Mouse (Mus musculus) neural tube, embryonic 11.5 days (tissue): ENCODE measurements around the gene Rbm41. TPM values are rescaled to one million over a fixed set of nuclear protein-coding genes. Genes with fewer than 3 reads are reported as not detected.

Experiments
- ATAC-seq: fragments of 200-750 bp; cut with Nextera tagmentation; 2 replicates; pipeline ENCODE4 v1.8.0; 2017; ENCODE audit warnings: moderate number of reproducible peaks, mild to moderate bottlenecking, moderate TSS enrichment, moderate library complexity; ENCODE audit not compliant: insufficient read depth, low FRiP score, low TSS enrichment
- DNase-seq: peaks from one replicate; pipeline ENCODE4 v3.0.0-alpha.2; 2015; ENCODE audit warnings: low spot score
- H3K27ac ChIP-seq: fragments of 300-500 bp; sonication (generic); 2 replicates; pipeline ENCODE4 v1.5.1; 2014; ENCODE audit warnings: low read depth, mild to moderate bottlenecking, low read length
- H3K27me3 ChIP-seq: fragments of 300-500 bp; sonication (generic); 2 replicates; pipeline ENCODE4 v1.6.1; 2014; ENCODE audit warnings: mild to moderate bottlenecking, low read length, mixed read lengths; ENCODE audit not compliant: control insufficient read depth, insufficient read depth
- H3K36me3 ChIP-seq: fragments of 300-500 bp; sonication (generic); 2 replicates; pipeline ENCODE4 v1.6.1; 2014; ENCODE audit warnings: mild to moderate bottlenecking, low read length, moderate library complexity, mixed read lengths; ENCODE audit not compliant: control insufficient read depth, insufficient read depth
- H3K4me1 ChIP-seq: fragments of 300-500 bp; sonication (generic); 2 replicates; pipeline ENCODE4 v1.6.1; 2014; ENCODE audit warnings: low read length, mixed read lengths; ENCODE audit not compliant: control insufficient read depth, insufficient read depth
- H3K4me2 ChIP-seq: fragments of 300-500 bp; sonication (generic); 2 replicates; pipeline ENCODE4 v1.6.1; 2014; ENCODE audit warnings: low read depth, mild to moderate bottlenecking, moderate library complexity
- H3K4me3 ChIP-seq: fragments of 300-500 bp; sonication (generic); 2 replicates; pipeline ENCODE4 v1.5.1; 2014; ENCODE audit warnings: low read depth, low read length
- H3K9ac ChIP-seq: fragments of 300-500 bp; sonication (generic); 2 replicates; pipeline ENCODE4 v1.6.1; 2014; ENCODE audit warnings: mild to moderate bottlenecking, low read length
- H3K9me3 ChIP-seq: fragments of 300-500 bp; sonication (generic); 2 replicates; pipeline ENCODE4 v1.6.1; 2016; ENCODE audit warnings: low read length; ENCODE audit not compliant: control insufficient read depth
- WGBS: fragments of 180-500 bp; shearing (Covaris S2); extraction: QIAGEN DNeasy Blood & Tissue Kit; methylation state at CpG from one replicate; pipeline ENCODE4 v1.1.7; 2014; 5-methylcytosine and 5-hydroxymethylcytosine counted together
- polyA plus RNA-seq: library from polyadenylated mRNA; unstranded; fragments of >200 nt; fragmentation: Nextera tagmentation; extraction: Ambion mirVana; gene quantifications from 2 replicates; pipeline ENCODE4 v1.2.1, GENCODE M21; 2014

The Rbm41 gene
- 8.7 and 9.4 TPM in 2 replicates for polyA plus RNA-seq

DNA sequence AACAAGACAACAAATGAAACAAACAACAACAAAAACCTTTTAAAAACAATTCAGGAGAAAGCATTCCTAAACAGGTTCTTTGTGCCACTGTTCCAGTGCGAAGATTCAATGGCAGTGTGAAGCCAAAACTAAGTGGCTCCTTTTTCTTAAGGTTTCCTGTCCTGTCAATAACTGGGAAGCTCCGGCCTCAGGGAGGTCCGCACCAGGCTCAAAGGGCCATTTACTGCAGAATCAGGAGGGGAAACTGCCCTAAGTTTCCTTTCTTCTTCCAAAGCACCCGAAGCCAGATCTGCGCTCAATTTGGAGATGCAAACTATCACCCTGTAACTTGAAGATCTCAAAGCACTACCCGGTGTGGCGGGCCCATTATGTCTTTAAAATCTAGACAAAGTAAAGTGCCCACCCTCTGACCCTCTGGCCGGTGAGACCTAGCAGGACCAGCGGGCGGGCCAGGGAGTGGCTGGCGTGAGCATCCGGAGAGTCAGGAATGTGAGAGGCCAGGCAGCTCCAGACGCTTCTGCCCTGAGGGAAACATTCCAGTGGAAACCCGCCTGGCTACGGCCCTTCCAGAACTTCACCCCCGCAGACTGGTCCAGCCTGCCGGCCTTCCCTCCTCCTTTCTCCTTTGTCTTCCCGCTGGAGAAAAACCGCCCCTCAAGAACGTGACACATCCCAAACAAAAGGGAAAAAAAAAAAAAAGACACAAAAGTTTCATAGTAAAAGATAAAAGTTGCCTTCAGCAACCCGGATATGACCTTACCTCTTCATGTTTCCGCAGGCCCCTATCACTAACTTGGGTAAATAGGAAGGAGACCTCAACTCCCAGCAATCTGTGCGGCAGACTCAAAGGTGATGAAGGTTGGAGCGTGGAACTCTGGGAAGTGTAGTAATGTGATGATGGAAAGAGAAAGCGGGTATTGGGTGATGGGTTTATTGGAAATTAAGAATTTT, at the start of gene Rbm41:
Gene Rbm41 (minus strand): TSS at position 856 of the 951 bp plus-strand sequence.
- no peaks in the 10 kb centered on the region for H3K9me3 ChIP-seq
- H3K27ac ChIP-seq, result peak within 1 kb of the TSS; percentile 39; the same call in 1 of the 2 replicates
- peak; percentile 94 for ATAC-seq
- WGBS, result 20% methylated on average over 25 of the region's 25 CpGs
- peak within 1 kb of the TSS; percentile 49 for H3K4me3 ChIP-seq
- peak; percentile 46 for DNase-seq
- H3K4me1 ChIP-seq, result no peaks in the 10 kb centered on the region
- peak within 1 kb of the TSS; percentile 42 for H3K4me2 ChIP-seq
- H3K9ac ChIP-seq, result peak within 1 kb of the TSS; percentile 65
- H3K27me3 ChIP-seq, result no peaks in the 10 kb centered on the region
- H3K36me3 ChIP-seq, result no peaks in the 10 kb centered on the region

DNA sequence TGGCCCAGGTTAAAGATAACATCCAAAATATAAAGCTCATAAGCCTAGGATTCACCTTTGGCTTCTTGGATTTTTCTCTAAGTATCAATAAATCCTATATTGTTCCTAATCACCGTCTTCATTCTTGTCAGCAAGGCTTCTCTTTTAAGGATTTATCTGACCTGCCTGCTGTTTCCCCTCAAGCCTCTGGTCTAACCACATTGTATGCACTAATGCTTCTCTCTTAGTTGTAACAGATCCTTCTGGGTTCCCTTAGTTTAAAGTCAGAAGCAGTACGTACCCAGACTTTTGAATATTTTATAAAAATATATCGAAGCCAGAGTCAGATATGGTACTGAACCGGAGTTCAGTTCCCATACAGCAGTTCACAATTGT, 283 bp upstream of the Rbm41 start:
- Histone ChIP-seq H3K4me2 (no peak overlapping the region), H3K4me1 (no peaks in the 10 kb centered on the region), H3K4me3 (peak overlapping the region; percentile 49), H3K9ac (no peak overlapping the region), H3K9me3 (no peaks in the 10 kb centered on the region), H3K27ac (no peak overlapping the region), H3K27me3 (no peaks in the 10 kb centered on the region), H3K36me3 (no peaks in the 10 kb centered on the region)
- DNase-seq, result no peak
- peak; percentile 41 for ATAC-seq
- WGBS, result 82% methylated on average over 4 of the region's 4 CpGs

- Histone ChIP-seq H3K27me3 (no peaks in the 10 kb centered on the region), H3K27ac (no peak overlapping the region), H3K9me3 (no peaks in the 10 kb centered on the region), H3K9ac (no peak overlapping the region), H3K36me3 (no peaks in the 10 kb centered on the region), H3K4me1 (no peaks in the 10 kb centered on the region), H3K4me3 (no peak overlapping the region), H3K4me2 (no peak overlapping the region)
- DNase-seq, result no peak
- ATAC-seq, result no peak
- WGBS, result 89% methylated on average over 5 of the region's 5 CpGs
These were observed 16.3 kb downstream of the Rbm41 start for GRCm38 (mm10) chrX:139982115-139982514.

- Histone ChIP-seq H3K9me3 (no peaks in the 10 kb centered on the region), H3K4me3 (no peak overlapping the region), H3K9ac (no peak overlapping the region), H3K27ac (no peak overlapping the region), H3K36me3 (no peaks in the 10 kb centered on the region), H3K4me1 (no peaks in the 10 kb centered on the region), H3K27me3 (no peaks in the 10 kb centered on the region), H3K4me2 (no peak overlapping the region)
- no peak for DNase-seq
- ATAC-seq, result no peak
- 90% methylated on average over 1 of the region's 1 CpGs for WGBS
These were observed 64.9 kb downstream of the Rbm41 start for GRCm38 (mm10) chrX:139933507-139933906.

GRCm38 (mm10) chrX:139932472-139932871, 65.9 kb downstream of the Rbm41 start:
- H3K4me3 ChIP-seq, result no peak overlapping the region
- no peak overlapping the region for H3K27ac ChIP-seq
- no peaks in the 10 kb centered on the region for H3K36me3 ChIP-seq
- no peak overlapping the region for H3K4me2 ChIP-seq
- H3K9me3 ChIP-seq, result no peaks in the 10 kb centered on the region
- ATAC-seq, result no peak
- 76% methylated on average over 3 of the region's 3 CpGs for WGBS
- H3K4me1 ChIP-seq, result no peaks in the 10 kb centered on the region
- no peak for DNase-seq
- no peak overlapping the region for H3K9ac ChIP-seq
- H3K27me3 ChIP-seq, result no peaks in the 10 kb centered on the region

DNA sequence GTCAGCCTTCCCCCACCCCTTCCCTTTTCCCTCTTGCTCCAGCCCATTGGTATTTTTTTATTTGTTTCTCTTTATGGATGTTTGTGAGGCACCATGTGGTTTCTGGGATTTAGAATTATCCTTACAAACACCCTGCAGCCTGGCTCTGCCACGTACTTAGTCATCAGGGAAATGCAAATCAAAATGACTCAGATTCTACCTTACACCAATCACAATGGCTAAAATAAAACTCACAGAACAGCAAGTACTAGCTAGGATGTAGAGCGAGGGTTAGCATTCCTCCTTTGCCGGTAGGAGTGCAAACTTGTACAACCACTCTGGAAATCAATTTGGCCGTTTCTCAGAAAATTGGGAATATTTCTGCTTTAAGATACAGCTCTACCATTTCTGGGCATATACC, 77.8 kb downstream of the Rbm41 start:
- H3K27me3 ChIP-seq, result no peaks in the 10 kb centered on the region
- no peak for DNase-seq
- no peak overlapping the region for H3K4me3 ChIP-seq
- H3K36me3 ChIP-seq, result no peaks in the 10 kb centered on the region
- no peaks in the 10 kb centered on the region for H3K9me3 ChIP-seq
- no peak for ATAC-seq
- no peak overlapping the region for H3K9ac ChIP-seq
- H3K4me1 ChIP-seq, result no peaks in the 10 kb centered on the region
- H3K27ac ChIP-seq, result no peak overlapping the region
- no peak overlapping the region for H3K4me2 ChIP-seq
- 91% methylated on average over 4 of the region's 4 CpGs for WGBS

- ATAC-seq (no peak), DNase-seq (no peak)
- Histone ChIP-seq H3K9ac (no peak overlapping the region), H3K36me3 (no peaks in the 10 kb centered on the region), H3K9me3 (no peaks in the 10 kb centered on the region), H3K4me2 (no peak overlapping the region), H3K27me3 (no peaks in the 10 kb centered on the region), H3K4me1 (no peaks in the 10 kb centered on the region), H3K27ac (no peak overlapping the region), H3K4me3 (no peak overlapping the region)
- WGBS, result 50% methylated on average over 1 of the region's 1 CpGs
These were observed 107.0 kb downstream of the Rbm41 start for GRCm38 (mm10) chrX:139891387-139891786.

- H3K9ac ChIP-seq, result no peak overlapping the region
- DNase-seq (no peak), ATAC-seq (no peak)
- H3K9me3 ChIP-seq, result no peaks in the 10 kb centered on the region
- H3K36me3 ChIP-seq, result no peaks in the 10 kb centered on the region
- no peaks in the 10 kb centered on the region for H3K4me1 ChIP-seq
- no peaks in the 10 kb centered on the region for H3K27me3 ChIP-seq
- no peak overlapping the region for H3K4me3 ChIP-seq
- no peak overlapping the region for H3K4me2 ChIP-seq
- no peak overlapping the region for H3K27ac ChIP-seq
These were observed 115.2 kb downstream of the Rbm41 start for GRCm38 (mm10) chrX:139883221-139883620.

GRCm38 (mm10) chrX:139877936-139878335, 120.5 kb downstream of the Rbm41 start:
- H3K4me2 ChIP-seq, result no peak overlapping the region
- H3K4me3 ChIP-seq, result no peak overlapping the region
- H3K9ac ChIP-seq, result no peak overlapping the region
- ATAC-seq (no peak), DNase-seq (no peak)
- no peaks in the 10 kb centered on the region for H3K4me1 ChIP-seq
- no peak overlapping the region for H3K27ac ChIP-seq
- no peaks in the 10 kb centered on the region for H3K9me3 ChIP-seq
- no peaks in the 10 kb centered on the region for H3K36me3 ChIP-seq
- H3K27me3 ChIP-seq, result no peaks in the 10 kb centered on the region
- 28% methylated on average over 3 of the region's 3 CpGs for WGBS
